Mouse (Mus musculus) gastrocnemius, postnatal 25 days (tissue): ENCODE results near the gene Tcea3. TPM values are rescaled to one million over a fixed set of nuclear protein-coding genes. Genes with fewer than 3 reads are reported as not detected.

ENCODE experiments used
- DNase-seq: peaks from one replicate; pipeline ENCODE4 v3.0.0; 2022
- total RNA-seq, 2 experiments: library from RNA; stranded (reverse); gene quantifications; 1 replicate in 1 of 2; 2 replicates in 1 of 2; pipeline ENCODE4 v1.2.3; 2021

The Tcea3 gene
- total RNA-seq, 2 experiments from 2014 or later: 234 to 298 TPM

DNA sequence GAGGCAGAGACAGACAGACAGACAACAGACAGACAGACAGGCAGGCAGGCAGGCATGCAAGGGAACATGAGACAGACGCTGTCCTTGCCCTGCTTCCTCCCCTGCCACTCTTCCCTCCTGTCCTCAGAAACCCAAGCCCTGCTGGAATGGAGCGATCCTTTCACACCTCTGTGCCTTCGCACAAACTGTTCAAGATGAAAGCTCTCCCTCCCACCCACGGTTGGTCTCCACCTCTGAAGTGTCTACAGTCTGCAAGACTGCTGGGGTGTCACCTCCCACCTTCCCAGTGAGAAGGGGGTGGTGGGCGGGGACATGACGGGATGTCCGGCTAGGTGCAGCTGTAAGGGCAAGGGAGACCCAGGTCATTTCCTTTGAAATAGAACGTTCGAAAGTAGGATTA is 34.1 kb downstream of the Tcea3 start:
- peak; percentile 57 for DNase-seq

DNA sequence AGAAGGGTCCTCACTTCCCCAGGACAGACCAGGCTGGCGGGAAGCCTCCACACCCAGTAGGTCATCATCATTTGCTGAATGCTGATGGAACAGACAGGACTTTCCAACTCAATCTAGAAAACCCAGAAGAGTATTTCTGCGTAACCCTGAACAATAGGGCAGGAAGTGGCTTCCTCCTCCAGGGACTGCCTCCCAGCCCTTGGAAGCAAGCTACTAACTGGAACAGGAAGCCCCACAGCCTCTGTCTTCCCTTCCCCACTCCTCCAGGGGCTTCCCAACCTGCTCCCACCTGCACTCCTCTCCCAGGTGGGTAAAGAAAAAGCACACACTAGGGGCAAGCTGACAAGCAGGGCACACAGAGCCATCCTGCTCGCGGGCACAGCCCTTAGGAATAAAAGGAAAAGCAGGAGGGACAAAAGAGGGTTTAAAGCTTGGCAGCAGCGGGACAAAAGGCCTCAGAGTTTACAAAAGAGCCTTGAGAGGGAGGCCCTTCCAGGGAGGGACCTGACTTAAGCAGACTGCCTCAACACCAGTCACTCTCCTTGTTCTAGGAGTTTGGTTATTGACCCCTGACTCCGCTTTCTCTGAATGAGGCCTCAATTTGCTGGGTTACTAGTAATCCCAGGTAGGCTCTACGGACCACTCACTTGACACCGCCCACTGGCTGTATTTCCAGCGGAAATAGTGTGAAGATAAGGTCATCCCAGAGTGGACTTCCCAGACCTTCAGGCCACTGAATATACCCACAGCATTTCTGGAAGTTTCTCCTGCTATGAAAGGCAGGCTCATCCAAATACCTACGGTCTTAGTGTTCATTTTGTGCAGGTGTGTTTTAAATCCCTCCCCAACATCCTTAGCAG is 35.3 kb downstream of the Tcea3 start:
- DNase-seq: peak; percentile 34

DNA sequence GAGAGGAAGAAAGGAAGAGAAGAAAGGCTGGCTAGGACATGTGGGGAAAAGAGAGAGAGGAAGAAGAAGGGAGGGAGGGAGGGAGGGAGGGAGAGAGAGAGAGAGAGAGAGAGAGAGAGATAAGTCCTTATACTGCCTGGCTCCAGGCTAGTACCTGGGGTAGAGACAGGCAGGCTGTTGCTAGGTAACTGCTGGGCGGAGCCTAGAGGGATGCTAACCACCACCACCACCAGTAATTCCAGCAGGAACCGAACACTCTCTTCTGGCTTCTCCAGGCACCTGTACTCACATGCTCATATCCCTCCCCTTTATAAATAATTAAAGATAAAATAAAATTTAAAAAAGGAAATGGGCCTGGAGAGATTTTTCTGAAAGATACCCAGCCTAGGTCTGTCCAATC is 36.3 kb downstream of the Tcea3 start:
- no peak for DNase-seq

DNA sequence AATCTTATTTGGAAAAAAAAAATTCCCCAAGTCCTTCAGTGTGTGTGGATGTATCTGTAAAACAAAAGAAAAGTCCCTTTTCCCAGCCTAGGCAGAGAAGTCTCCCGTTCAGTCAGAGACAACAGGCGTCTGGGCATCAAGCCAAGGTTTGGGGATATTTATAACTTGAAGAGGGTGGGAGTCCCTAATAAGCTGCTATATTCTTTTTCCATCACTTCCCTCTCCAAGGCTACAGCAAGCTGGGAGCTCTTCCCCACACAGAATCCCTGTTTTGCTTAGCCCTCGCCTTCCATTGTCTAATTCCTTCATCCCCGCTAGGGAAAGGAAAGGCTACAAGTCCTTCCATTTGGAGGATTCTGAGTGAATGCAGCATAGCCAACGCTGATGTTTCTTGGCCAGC is 36.9 kb downstream of the Tcea3 start, which contains the start of gene Zfp46:
TSS of gene Zfp46 (plus strand) at position 229 of the 400 bp plus-strand sequence.
- DNase-seq: peak; percentile 74

DNA sequence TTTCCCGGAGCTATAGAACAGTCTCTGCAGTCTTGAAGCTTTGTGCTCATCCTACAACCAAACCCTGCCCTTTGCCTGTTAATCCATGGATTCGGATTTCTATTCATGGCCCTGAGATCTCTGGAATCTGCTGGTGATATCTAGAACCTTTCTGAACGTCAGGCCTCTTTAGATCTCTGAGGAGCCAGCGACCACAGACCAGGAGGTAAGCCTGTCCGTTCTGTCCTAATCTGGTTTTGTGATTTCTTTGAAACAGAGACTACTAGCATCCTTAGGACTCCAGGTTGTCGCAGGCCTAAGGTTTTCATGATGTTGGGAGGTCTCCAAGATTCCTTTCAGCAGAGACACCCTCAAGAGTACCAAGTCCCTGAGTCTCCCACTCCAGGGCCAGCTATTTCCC is 37.4 kb downstream of the Tcea3 start:
- no peak for DNase-seq

DNA sequence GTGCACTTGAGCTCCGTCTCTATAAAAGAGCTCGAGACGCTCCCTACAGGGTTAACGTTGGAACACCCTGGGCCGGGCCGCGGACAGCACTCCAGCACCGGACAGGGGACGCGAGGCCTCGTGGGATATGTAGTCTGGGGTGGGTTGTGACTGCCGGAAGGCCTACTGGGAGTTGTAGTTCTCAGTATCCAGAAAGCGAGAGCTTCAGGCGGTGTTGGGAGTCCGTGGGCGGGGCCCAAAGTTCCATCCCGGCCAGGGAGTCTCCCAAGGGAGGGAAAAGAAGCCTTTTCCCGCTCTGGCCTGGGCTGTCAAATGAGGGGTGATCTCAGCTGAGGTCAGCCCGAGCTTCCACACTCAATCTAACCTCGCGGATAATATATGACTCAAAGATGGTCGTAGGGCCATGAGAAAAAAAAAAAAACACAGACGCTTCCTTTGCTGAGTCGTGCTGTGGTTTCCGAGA is 37.9 kb downstream of the Tcea3 start:
- DNase-seq: peak; percentile 97

DNA sequence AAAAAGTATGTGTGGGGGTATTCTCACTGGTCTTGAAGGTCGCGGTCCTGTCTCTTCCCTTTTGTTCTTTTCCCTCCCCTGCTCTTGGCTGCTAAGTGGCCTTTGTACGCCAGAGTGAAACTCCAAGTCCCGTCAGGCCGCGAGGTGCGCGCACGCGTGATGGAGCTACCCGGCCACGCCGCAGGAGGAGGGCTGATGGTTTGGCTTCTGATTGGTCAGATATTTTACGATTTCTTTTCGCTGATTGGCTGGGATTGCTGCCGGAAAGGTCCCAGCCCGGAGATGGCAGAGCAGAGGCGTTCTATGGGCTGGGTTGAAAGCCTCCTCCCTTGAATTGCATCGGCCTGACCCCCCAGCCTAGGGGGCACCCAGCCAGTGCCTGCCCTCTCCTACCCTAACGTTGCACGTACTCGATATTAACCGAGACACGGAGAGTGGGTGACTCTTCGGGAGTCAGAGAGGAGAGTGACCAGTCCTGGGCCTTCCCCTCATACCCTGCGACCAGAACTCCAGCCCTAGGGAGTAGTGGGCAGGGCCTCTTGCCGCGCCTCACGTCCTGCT is 38.4 kb downstream of the Tcea3 start:
- peak; percentile 96 for DNase-seq

DNA sequence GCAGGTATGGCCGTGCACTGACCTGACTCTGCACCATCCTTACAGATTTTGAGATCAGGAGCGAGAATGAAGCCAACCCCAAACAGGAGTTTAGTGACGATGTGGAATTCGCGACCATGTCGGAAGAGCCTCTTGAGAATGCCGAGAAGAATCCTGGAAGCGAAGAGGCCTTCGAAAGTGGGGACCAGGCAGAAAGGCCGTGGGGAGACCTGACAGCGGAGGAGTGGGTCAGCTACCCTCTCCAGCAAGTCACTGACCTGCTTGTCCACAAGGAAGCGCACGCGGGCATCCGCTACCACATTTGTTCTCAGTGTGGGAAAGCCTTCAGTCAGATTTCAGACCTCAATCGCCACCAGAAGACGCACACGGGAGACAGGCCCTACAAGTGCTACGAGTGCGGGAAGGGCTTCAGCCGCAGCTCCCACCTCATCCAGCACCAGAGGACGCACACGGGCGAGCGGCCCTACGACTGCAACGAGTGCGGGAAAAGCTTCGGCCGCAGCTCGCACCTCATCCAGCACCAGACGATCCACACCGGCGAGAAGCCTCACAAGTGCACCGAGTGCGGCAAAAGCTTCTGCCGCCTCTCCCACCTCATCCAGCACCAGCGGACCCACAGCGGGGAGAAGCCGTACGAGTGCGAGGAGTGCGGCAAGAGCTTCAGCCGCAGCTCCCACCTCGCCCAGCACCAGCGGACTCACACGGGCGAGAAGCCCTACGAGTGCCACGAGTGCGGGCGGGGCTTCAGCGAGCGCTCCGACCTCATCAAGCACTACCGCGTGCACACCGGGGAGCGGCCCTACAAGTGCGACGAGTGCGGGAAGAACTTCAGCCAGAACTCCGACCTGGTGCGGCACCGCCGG is 42.6 kb downstream of the Tcea3 start:
- DNase-seq: no peak

DNA sequence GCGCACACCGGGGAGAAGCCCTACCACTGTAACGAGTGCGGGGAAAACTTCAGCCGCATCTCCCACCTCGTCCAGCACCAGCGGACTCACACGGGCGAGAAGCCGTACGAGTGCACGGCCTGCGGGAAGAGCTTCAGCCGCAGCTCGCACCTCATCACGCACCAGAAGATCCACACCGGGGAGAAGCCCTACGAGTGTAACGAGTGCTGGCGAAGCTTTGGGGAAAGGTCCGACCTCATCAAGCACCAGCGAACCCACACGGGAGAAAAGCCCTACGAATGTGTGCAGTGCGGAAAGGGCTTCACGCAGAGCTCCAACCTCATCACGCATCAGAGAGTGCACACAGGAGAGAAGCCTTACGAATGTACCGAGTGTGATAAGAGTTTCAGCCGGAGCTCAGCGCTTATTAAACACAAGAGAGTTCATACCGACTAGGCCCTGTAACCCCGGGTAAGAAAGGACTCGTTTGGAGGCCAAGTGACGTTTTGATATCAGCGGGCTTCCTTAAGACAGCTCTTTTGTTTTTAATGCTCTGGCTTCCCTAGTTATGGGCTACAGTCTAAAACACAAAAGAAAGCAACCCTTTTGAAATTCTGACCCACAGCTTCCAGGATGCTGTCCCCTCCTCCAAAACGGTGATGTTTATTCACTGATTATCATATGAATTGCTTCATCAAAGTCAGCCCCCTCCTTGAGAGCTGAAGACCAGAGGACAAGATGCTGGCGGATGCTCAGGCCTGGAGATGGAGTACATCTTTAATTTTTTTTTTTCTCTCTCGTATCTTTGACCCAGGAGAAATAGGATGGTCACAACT is 43.5 kb downstream of the Tcea3 start:
- DNase-seq: no peak

DNA sequence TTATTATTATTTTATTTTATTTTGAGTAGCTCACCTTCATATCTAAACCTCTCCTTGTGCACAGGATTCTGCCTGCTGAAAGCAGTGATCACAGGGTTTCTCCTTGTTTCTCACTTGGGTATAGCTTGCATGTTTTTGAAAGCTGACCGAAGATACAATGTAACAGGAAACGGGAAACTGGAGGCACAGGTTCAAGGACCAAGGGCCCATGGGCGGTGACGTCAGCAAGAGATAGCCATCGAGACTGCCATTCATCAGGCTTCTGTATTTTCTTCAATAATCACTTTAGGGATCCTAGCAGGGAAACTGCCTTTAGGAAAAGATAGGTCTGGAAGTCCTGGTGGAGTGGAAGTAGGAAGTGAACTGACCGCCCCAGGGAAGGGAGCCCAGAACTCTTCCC is 44.2 kb downstream of the Tcea3 start:
- DNase-seq: no peak

DNA sequence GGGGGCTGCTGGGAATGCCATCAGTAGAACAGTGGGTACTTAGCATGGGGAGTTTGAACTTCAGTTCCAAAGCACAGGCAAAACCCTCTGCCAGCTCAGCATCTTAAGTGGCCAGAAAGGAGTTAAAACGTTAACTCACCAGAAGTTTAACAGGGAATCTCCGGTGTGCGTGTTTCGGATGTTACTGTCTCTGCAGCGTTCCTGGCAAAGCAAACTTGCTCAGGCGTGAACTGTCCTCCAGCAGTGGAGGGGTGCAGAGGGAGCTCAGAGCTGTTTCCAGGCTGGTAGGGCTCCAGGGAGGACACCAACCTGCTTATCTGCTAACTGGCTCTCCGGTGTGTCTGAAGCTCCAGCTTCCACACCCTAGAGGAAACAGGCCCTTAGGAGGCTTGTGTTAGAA is 48.4 kb downstream of the Tcea3 start:
- no peak for DNase-seq

DNA sequence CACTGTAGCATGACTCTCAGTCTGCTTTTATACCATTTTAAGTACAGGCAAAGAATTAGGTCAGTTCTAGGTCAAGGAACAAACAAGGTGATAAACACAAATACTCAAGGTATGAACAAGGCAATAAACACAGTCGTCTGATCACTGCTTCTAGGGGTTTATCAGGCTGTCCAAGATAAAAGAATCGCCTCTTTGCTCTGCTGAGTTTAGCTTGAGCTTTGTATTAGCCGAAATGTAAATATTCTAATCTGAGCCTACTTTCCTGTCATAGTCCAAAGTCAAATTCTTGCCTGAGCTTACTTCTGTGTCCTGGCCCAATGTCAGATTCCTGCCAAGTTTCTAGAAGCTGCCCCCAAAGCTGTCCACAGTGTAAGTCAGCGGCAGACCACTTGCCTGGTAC is 54.9 kb downstream of the Tcea3 start:
- no peak for DNase-seq

DNA sequence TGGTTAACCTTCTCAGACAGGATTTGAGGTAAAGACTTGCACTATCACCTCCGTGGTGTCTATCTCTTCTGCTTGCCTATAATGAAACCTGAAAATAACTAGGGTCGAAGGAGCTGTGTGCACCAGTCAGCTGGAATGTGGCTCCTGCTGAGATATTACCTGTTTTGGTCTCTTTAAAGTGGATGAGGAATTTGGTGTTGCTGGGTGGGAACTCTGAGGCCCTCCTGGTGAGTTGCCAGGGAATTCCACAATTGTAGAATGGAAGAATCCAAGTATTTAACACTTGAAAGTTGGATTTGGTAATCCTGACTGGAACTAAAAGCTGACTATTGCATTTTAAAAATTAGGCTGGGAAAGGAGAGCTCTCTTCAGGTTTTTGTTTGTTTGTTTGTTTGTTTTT is 56.7 kb downstream of the Tcea3 start:
- no peak for DNase-seq

DNA sequence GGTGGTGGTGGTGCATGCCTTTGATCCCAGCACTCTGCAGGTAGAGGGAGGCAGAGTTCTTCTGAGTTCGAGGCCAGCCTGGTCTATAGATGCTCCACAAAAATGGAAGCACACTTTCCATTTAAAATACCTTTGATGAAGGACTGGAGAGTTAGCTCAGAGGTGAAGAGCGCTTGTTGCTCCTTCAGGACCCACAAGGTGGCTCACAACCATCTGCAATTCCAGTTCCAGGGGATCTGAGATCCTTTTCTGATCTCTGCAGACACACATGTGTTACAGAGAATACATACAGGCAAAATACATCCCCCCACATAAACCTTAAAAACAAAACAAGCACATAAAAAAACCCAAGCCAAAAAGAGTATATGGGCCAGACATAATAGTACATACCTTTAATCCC is 60.8 kb downstream of the Tcea3 start:
- no peak for DNase-seq

DNA sequence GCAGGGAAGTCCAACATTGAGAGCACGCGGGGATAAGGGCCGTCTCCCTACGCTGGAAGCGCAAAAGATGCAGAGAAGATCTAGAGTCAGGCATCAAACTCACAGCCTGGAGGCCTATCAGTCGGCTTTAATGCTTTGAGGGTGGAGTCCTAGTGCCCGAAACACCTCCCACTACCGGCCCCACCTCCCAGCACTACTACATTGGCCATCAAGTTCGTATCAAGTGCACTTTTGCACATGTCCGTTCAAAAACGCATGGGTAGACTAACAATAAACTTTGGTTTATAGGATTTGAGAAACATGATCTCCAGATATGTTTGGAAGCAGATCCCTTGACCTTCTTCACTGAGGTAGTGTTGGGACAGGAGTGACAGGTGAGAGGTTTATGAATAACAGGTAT is 62.3 kb downstream of the Tcea3 start:
- no peak for DNase-seq

DNA sequence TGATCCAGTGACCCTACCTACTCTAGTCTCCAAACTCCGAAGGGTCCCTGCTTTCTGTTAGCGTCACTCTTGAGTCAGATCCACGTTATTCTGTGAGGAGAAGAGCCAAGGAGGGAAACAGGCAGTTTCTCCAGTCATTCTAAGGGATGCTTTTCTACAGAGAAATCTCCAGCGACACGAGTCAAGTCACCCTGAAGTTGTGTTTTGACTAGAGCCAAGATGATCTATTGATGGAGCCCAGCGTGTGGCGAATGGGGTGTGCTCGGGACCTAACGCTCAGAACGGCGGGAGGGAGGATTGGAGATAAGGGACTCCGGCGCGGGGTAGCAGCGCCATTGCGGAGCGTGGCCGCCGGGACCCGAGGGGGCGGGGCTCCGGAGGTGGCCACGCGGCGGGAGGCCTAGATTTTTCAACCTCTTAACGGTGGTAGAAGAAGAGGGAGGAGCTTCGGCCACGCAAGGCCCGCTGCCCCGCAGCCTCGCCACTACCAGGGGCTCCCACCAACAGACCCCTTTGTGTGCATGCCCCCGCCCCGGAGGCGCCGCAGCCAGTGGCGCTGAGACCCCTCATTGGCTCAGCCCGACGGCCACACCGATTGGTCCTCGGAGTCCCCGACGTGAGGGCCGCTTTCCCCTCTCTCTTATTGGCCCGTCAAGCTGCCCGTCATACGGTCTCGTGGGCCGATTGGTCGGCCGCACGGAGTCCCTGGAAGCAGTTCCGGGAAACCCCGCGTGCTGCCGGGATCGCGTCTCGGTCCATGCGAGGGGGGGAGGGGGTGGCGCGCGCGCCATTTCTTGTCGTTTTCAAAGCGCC is 62.9 kb downstream of the Tcea3 start, which contains the start of gene Hnrnpr:
TSS of gene Hnrnpr (plus strand) at position 714 of the 813 bp plus-strand sequence.
- peak; percentile 100 for DNase-seq

DNA sequence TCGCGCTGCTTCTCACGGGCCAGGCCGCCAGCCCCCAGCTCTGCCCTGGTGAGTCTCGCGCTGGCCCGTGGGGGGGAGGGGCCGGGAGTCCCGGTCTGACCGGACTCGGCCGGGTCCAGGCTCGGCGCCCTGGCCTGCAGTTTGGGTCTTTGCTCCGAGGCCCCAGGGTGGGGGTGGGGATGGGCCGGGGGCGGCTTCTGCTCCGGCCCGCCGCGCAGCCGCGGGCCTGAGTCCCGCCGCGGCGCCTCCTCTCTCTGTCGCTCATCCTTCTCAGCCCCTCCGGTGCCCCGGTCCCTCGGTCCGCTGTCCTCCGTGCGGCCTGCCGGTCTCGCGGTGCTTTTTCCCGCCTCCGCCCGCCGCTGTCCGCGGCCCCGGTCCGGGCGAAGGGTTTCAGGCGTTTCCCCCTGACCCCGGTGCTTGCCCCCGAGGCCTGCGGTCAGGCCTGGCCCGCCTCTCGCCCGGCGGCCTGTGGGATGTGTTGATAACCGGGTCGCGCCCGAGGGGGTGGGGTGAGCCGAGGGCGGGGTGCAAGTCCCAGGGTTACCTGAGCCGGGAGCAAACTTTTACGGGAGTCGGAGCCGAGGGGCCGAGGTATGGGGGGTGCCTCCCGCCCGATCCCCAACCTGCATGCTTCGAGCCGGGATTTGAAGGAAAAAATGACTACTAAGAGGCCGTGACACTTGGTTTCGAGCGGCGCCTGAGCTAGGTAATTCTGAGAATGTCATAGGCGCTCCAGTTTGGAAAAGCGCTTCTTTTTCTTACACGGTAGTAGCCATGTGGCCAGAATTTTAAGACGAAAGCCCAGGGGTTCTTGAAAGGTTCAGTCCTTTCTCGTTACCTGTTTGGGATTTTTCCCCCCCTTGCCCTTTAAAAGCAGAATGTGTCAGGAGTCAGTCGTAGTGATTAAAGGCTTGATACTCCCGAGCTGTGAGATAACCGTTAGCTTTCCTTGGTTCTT is 63.8 kb downstream of the Tcea3 start:
- DNase-seq: peak; percentile 38

DNA sequence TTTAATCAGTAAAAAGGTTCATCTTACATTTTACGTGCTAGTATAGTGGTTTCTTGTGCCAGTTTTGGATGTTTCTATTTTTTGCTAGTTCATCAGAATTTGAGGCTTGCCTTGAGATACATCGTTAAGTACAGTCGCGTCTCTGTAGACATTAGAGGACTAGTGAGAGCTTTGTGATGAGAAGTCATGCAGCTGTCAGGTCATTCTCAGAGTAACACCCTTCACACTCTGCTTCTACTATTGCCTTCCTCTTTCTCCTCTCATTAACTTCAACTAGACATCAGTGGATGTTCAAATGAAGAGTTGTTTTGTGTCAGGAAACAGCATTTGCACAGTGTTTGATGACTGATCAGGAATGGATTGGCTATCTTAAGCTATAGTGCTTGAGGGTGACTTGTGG is 65.1 kb downstream of the Tcea3 start:
- DNase-seq: no peak

DNA sequence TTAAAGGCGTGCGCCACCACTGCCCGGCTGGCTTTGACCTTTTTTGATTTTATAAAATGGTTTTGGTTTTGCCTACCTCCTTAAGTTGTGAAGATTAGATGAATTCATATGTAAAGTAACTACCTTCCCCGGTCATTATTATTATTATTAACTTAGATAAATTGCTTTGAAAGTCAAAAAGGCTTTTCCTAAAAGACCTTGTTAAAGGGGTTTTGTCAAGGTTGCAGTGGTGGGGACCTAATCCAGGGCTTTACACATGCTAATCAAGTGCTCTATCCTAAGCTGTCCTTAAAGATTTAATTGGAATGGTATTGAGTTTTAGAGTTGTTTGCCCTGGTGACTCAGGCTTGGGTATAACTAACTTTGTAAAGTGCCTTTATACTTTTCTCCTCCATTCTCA is 70.1 kb downstream of the Tcea3 start:
- DNase-seq: no peak

DNA sequence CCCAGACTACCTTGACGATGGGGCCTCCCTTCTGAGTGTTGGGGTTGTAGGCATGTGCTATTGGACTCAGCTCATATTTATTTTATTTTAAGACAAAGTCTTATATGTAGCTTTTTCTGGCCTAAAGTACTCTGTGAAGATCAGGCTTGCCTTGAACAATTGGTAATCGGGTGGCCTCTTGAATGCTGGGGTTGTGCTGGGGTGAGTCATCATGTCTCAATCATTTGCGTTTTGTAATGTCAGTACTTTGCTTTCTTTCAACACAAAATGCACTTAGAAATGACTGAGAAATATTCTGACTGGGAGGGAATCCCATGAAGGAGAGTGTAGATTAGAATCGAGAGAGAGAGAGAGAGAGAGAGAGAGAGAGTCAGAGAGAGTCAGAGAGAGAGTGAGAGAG is 72.5 kb downstream of the Tcea3 start:
- no peak for DNase-seq
